Mouse (Mus musculus): ENCODE data around the gene Hoxb5.

DNA sequence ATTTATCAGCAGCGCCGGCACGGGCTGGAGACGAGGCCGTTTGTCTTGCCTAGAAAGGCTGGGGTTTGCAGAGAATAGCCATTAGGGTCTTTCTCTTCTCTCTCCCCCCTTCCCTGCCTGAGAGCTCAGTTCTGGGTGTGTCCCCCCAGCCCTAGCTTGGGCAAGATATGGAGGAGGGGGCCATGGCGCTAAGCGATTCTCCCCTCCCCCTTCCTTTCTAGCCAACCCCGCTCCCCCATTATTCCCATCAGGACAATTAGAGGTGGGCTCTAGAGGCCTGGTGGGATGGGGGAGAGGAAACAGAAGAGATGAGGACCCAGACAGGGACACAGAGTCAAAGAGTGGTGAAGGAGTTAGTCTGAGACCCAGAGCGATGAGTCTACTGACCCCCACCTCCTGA is 15.7 kb upstream of the Hoxb5 start:
- no peak for TF ChIP-seq GATA1 (IDR thresholded peaks at IDR 0.05; ENCODE audit: low read length)
- no peak for TF ChIP-seq TAL1 (IDR thresholded peaks at IDR 0.05; ENCODE audit: low read length)

All from erythroblast, embryonic 14.5 days (primary cell).